Mouse (Mus musculus) left cerebral cortex, postnatal 25 days (tissue): Measurements from ENCODE around the gene Etv6. TPM values are rescaled to one million over a fixed set of nuclear protein-coding genes. Genes with fewer than 3 reads are reported as not detected.

Experiments used
- DNase-seq, 2 experiments: peaks; one replicate each; pipeline ENCODE4 v3.0.0; 2022; ENCODE audit warnings: low spot score in 2 of 2, mixed read lengths in 1 of 2
- intact Hi-C: fragments of 180-260 bp; cut with DNase I; formaldehyde crosslinking; loops from one replicate; pipeline ENCODE4 v1.15.1; 2025
- total RNA-seq, 2 experiments: library from RNA; stranded (reverse); gene quantifications; 2 replicates each; pipeline ENCODE4 v1.2.3; 2021

Gene Etv6
- total RNA-seq, 2 experiments from 2014 or later = 17.9 to 18.2 TPM

- intact Hi-C loops = loop anchor here (1.0 kb wide), 1 partner anchor 37 kb away; no protein-coding TSS in a partner anchor
- DNase-seq = peak; percentile 66 to 93
Observed at GRCm38 (mm10) chr6:134182301-134182948, 146.9 kb downstream of the Etv6 start.

DNA sequence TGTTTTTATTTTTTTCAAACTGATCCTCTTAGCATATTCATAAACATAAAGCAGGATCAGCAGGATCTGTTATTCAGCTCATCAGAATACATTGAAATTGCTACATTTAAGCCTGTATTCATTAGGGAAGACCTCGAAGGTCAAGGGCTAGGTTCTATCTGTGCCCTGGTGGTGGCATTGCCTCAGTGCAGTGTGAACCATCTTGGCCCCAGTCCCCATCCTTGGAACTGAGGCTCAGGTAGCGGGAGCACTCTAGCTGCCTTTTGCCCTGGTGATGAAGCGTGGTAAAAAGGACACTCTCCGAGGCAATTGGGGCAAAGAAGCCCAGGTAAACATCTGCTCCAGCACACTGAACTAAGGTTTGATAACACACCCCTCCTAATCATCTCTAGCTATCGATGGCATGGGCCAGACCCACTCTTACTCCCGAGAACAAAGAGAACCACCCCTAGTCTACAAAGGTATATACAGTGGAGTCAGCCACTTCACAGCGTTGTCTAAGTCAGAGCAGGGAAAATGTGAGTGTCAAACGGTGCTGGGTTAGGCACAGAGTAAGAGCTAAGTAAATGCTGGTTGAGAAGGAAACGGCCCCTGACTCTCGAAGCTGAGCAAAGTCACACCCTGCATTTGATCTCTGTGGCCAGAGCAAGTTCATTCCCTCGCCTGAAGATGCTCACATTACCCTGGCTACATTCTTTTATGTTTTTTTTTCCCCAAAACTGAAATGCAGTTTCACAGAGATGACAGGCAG, 148.3 kb downstream of the Etv6 start:
- intact Hi-C loops = no loop called here
- no peak for DNase-seq

DNA sequence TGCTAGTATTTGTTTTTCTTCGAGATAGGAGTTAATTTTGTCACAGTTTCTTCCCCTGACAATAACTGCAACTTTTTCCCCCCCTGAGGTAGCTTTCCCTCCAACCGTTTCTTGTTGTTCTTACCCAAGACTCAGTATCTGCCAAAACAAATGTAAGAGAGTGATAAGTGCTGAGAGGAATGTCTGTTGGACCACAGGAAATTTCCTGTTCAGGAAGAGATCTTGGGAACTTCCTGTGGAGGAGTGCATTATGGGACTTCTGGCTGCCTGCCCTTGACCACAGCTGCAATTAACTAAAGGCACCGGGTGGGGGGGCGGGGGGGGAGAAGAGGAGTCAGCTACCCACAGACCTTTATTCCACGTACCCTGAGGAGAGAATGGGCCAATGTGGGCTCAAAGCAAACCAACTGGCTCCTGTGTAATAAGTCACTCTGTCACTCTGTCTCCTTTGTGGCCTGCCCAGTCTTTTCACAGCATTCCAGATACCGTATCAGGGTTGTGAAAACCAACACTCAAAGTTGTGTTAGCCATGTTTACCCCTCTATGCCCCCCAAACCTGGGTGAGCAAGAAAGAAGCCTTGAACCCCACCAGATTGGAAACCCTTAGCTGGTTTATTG, 150.9 kb downstream of the Etv6 start:
- intact Hi-C loops = no loop called here
- DNase-seq = no peak

GRCm38 (mm10) chr6:134188719-134189118, 153.2 kb downstream of the Etv6 start:
- intact Hi-C loops = no loop called here
- DNase-seq = no peak

DNA sequence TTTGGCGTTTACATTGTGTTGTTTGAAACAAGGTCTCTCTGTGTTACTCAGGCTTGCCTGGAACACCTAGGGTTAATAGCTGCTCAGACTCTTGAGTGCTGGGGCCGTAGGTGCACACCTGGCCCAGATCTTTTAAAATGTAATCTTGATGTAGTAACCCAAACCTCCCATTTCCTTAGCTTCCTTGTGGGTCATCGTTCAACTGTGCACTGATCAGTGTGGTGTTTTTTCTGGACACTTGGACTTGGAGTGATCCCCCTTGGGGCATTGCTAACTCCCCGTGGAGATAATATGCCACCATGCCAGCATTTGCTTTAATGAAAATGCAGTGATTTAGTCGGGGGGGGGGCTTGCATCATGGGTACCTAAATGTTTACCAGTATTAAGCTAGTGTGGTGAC, 153.7 kb downstream of the Etv6 start:
- intact Hi-C loops = no loop called here
- no peak for DNase-seq

GRCm38 (mm10) chr6:134189575-134190132, 154.2 kb downstream of the Etv6 start:
- DNase-seq = peak in 1 of 2 experiments; percentile 53
- intact Hi-C loops = no loop called here

- intact Hi-C loops = no loop called here
- no peak for DNase-seq
Observed at GRCm38 (mm10) chr6:134190597-134191278, 155.2 kb downstream of the Etv6 start.

DNA sequence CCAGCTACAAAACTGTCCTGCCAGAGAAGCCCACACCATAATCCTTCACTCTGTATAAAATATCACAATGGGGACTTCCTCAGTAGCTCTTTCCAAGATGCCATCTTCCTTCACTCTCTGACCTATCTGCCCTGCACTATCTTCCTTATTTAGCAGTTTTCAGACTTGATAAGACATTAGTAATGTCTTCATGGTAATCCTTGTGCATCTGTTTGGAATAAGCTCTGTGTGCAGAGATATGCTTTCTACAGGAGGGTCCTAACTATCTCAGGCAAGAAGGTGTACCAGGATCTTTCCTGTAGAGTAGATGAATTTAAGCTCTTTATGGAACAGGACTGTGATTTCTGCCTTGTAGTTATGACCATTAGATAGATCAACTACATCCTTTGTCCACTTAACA, 157.2 kb downstream of the Etv6 start:
- intact Hi-C loops = no loop called here
- no peak for DNase-seq

- intact Hi-C loops = no loop called here
Observed at GRCm38 (mm10) chr6:134199895-134200294, 164.4 kb downstream of the Etv6 start.

GRCm38 (mm10) chr6:134200577-134200976, 165.1 kb downstream of the Etv6 start:
- intact Hi-C loops = no loop called here
- DNase-seq = no peak

More at GRCm38 (mm10) chr6:134199895-134200294, 164.4 kb downstream of the Etv6 start:
- no peak for DNase-seq

DNA sequence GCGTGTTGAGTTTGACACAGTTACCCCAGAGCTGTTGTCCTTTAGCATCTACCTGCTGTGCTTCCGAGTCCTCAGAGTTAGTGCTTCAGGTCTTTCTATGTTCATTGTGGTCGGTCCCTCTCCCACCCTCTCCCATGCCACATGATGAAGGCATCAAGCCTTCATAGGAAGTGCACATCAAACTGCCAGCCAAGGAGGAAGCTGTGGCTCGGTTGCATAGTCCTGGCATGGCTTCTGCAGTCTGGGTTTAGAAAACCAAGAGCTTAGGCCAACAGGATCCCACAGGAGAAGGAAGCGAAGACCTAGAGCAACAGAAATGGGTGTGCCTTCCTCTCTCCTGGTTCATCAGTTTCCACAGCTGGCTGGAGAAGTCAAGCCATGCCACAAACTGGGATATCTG, 166.7 kb downstream of the Etv6 start:
- intact Hi-C loops = no loop called here
- no peak for DNase-seq

DNA sequence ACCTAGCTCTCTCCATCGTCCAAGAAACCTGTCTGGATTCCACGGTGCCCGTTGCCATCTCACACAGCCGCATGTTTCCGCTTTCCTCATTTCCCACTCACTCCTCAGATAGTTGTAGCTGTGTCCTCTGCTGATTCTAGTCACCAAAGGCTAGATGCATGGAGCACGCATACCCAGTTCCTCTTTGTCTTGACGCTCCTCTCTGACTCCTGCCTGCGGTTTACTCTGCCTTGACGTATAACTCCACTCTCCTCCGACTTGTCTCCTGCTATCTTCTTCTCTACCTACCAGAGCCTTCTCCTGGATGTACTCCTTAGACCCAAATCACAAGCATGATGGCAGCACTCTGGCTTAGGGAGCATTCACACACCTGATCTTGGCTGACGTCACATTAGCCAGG, 169.7 kb downstream of the Etv6 start:
- no peak for DNase-seq
- intact Hi-C loops = no loop called here

GRCm38 (mm10) chr6:134205726-134206125, 170.2 kb downstream of the Etv6 start:
- no peak for DNase-seq
- intact Hi-C loops = no loop called here

- intact Hi-C loops = no loop called here
- no peak for DNase-seq
Observed at GRCm38 (mm10) chr6:134206251-134206650, 170.8 kb downstream of the Etv6 start.

DNA sequence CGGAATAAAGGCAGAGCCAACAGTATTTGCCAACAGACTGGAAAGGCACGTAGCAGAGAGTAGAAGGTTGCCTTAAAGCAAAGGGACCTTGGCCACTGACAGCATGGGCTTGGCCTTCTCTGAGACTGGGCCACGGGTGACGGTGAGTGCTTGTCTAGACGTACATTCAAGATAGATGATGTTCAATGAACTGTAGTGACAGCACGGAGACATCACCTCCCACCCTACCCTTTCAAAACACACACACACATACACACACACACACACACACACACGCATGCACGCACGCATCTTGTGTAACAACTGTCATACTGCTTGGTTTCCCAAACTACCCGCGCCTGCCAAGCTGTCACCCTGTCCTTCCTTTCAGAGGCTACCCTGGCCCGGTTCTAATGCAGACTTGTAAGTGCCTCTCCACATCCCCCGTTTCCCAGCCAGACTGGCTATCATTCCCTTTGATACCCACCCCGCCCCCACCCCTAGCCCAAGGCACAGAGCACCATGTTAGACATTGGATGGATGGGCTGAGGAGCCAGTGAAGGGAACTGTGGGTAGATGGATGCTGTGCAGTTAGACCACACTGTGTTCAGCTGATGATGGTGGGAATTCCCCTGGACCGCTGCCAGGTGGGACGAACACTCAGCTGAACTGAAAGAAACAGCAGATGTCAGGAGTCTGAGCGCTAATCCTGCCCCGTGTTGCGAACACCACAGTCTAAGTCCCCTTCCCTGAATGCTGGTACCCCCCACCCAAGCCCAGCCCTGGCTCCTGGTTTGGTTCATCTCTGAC, 172.1 kb downstream of the Etv6 start:
- intact Hi-C loops = no loop called here
- DNase-seq = no peak

- DNase-seq = no peak
- intact Hi-C loops = no loop called here
Observed at GRCm38 (mm10) chr6:134208180-134208952, 172.9 kb downstream of the Etv6 start.

DNA sequence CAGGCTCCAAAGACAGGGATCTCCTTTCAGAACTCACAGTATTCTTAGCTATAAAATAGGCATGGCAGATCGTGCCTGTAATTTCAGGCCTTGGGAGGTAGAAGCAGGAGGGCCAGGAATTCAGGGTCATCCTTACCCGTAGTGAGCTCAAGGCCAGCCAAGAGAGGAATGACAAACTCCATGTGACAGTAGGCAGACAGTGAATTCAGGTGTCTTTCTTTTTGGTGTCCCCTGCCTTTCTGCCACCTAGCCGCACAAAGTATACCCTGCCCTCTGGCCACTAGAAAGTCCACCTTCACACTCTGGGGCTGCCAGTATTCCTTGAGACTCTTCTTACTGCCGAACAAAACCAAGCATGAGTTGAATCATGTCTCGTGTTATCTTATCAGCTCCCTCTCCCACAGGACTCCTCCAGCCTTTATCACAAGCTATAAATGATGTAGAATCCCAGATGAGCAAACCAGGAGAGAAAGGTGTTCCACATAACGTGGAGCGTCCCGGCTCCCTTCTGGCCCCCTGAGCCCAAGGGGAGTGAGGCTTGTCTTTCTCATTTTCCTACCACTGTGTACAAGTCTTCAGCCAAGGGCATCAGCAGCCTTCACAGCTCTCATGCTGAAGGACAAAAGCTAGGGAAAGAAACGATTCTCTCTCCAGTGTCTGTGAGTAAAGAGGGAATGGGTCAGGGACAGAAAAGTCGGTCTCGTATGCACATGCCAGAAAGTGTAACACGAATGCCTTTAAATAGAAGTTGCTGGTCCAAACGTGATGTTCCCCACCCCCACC, 175.4 kb downstream of the Etv6 start:
- intact Hi-C loops = no loop called here

GRCm38 (mm10) chr6:134211458-134211776, 175.9 kb downstream of the Etv6 start:
- intact Hi-C loops = no loop called here
- no peak for DNase-seq

More for the DNA sequence above, 175.4 kb downstream of the Etv6 start:
- no peak for DNase-seq
